Mouse (Mus musculus) neural tube, embryonic 14.5 days (tissue): ENCODE measurements around the gene Slc30a7. TPM values are rescaled to one million over a fixed set of nuclear protein-coding genes. Genes with fewer than 3 reads are reported as not detected.
A peak's percentile ranks its signal among the peaks of the same experiment; 100 is the strongest.

ENCODE experiments used
- ATAC-seq: fragments of 200-750 bp; cut with Nextera tagmentation; 2 replicates; pipeline ENCODE4 v1.8.0; 2017; ENCODE audit warnings: low read depth, mild to moderate bottlenecking, moderate TSS enrichment, moderate library complexity
- H3K27ac ChIP-seq: fragments of 300-500 bp; sonication (generic); 2 replicates; pipeline ENCODE4 v1.5.1; 2014; ENCODE audit warnings: low read depth, mild to moderate bottlenecking, control low read depth, low read length, moderate library complexity, mixed read lengths
- H3K27me3 ChIP-seq: fragments of 300-500 bp; sonication (generic); 2 replicates; pipeline ENCODE4 v1.6.1; 2014; ENCODE audit warnings: low read length; ENCODE audit not compliant: control insufficient read depth, insufficient read depth
- H3K36me3 ChIP-seq: fragments of 300-500 bp; sonication (generic); 2 replicates; pipeline ENCODE4 v1.6.1; 2014; ENCODE audit warnings: low read length, mixed read lengths; ENCODE audit not compliant: control insufficient read depth, insufficient read depth
- H3K4me1 ChIP-seq: fragments of 300-500 bp; sonication (generic); 2 replicates; pipeline ENCODE4 v1.6.1; 2014; ENCODE audit warnings: low read length; ENCODE audit not compliant: control insufficient read depth, insufficient read depth
- H3K4me2 ChIP-seq: fragments of 300-500 bp; sonication (generic); 2 replicates; pipeline ENCODE4 v1.6.1; 2014; ENCODE audit warnings: mild to moderate bottlenecking, low read depth, low read length, control low read depth
- H3K4me3 ChIP-seq: fragments of 300-500 bp; sonication (generic); 2 replicates; pipeline ENCODE4 v1.5.1; 2014; ENCODE audit warnings: low read depth, low read length, control low read depth, mixed read lengths
- H3K9ac ChIP-seq: fragments of 300-500 bp; sonication (generic); replicated peaks from 2 replicates; pipeline ENCODE4 v1.6.1; 2014; ENCODE audit warnings: low read depth, mild to moderate bottlenecking, control low read depth, low read length, mixed read lengths
- H3K9me3 ChIP-seq: fragments of 300-500 bp; sonication (generic); 2 replicates; pipeline ENCODE4 v1.6.1; 2016; ENCODE audit warnings: low read length; ENCODE audit not compliant: control insufficient read depth
- WGBS: fragments of 180-500 bp; shearing (Covaris S2); extraction: QIAGEN DNeasy Blood & Tissue Kit; methylation state at CpG from one replicate; pipeline ENCODE4 v1.1.7; 2014; 5-methylcytosine and 5-hydroxymethylcytosine counted together
- polyA plus RNA-seq: library from polyadenylated mRNA; unstranded; fragments of >200 nt; fragmentation: Nextera tagmentation; extraction: Ambion mirVana; gene quantifications from 2 replicates; pipeline ENCODE4 v1.2.1, GENCODE M21; 2014

The Slc30a7 gene
- polyA plus RNA-seq, 1 experiment from 2014 or later = 20.5 TPM

GRCm38 (mm10) chr3:115974995-115975394 is 32.2 kb downstream of the Slc30a7 start:
- no peak for ATAC-seq
- 92% methylated on average over 10 of the region's 10 CpGs for WGBS

GRCm38 (mm10) chr3:115974228-115974627 is 33.0 kb downstream of the Slc30a7 start:
- Histone ChIP-seq H3K36me3 (peaks cover 21% of the 10 kb centered on the region; the same call in 1 of the 2 replicates), H3K9me3 (no peaks in the 10 kb centered on the region), H3K9ac (no peak overlapping the region), H3K4me3 (no peak overlapping the region), H3K27ac (no peak overlapping the region), H3K4me2 (no peak overlapping the region), H3K27me3 (no peaks in the 10 kb centered on the region), H3K4me1 (no peaks in the 10 kb centered on the region)
- WGBS = 93% methylated on average over 6 of the region's 6 CpGs
- ATAC-seq = no peak

More at GRCm38 (mm10) chr3:115974995-115975394, 32.2 kb downstream of the Slc30a7 start:
- Histone ChIP-seq H3K9ac (no peak overlapping the region), H3K27me3 (no peaks in the 10 kb centered on the region), H3K9me3 (no peaks in the 10 kb centered on the region), H3K4me1 (no peaks in the 10 kb centered on the region), H3K27ac (no peak overlapping the region), H3K36me3 (peaks cover 21% of the 10 kb centered on the region; the same call in 1 of the 2 replicates), H3K4me2 (no peak overlapping the region), H3K4me3 (no peak overlapping the region)

GRCm38 (mm10) chr3:115971891-115972646 is 35.1 kb downstream of the Slc30a7 start:
- no peaks in the 10 kb centered on the region for H3K27me3 ChIP-seq
- H3K9me3 ChIP-seq = no peaks in the 10 kb centered on the region
- no peak overlapping the region for H3K27ac ChIP-seq
- H3K36me3 ChIP-seq = 0 out of 2 replicates have a peak, but pooled peaks cover 9% of the 10 kb centered on the region
- no peaks in the 10 kb centered on the region for H3K4me1 ChIP-seq
- ATAC-seq = no peak
- WGBS = 94% methylated on average over 14 of the region's 14 CpGs
- H3K4me2 ChIP-seq = no peak overlapping the region
- no peak overlapping the region for H3K9ac ChIP-seq
- H3K4me3 ChIP-seq = no peak overlapping the region

- H3K9me3 ChIP-seq = no peaks in the 10 kb centered on the region
- WGBS = 93% methylated on average over 20 of the region's 20 CpGs
- no peak overlapping the region for H3K9ac ChIP-seq
- H3K4me3 ChIP-seq = no peak overlapping the region
- no peaks in the 10 kb centered on the region for H3K4me1 ChIP-seq
- no peak overlapping the region for H3K27ac ChIP-seq
- H3K4me2 ChIP-seq = no peak overlapping the region
- H3K36me3 ChIP-seq = 0 out of 2 replicates have a peak, but pooled peaks cover 7% of the 10 kb centered on the region
- no peak for ATAC-seq
- H3K27me3 ChIP-seq = no peaks in the 10 kb centered on the region
These were observed 36.0 kb downstream of the Slc30a7 start for GRCm38 (mm10) chr3:115971045-115971785.

GRCm38 (mm10) chr3:115968745-115969530 is 38.3 kb downstream of the Slc30a7 start:
- WGBS = 78% methylated on average over 10 of the region's 10 CpGs
- no peak overlapping the region for H3K4me2 ChIP-seq
- H3K9me3 ChIP-seq = no peaks in the 10 kb centered on the region
- H3K27ac ChIP-seq = no peak overlapping the region
- 0 out of 2 replicates have a peak, but pooled peaks cover 7% of the 10 kb centered on the region for H3K36me3 ChIP-seq
- no peak overlapping the region for H3K4me3 ChIP-seq
- H3K4me1 ChIP-seq = no peaks in the 10 kb centered on the region
- H3K27me3 ChIP-seq = no peaks in the 10 kb centered on the region
- ATAC-seq = peak; percentile 84; the same call in 1 of the 2 replicates
- H3K9ac ChIP-seq = no peak overlapping the region

- no peaks in the 10 kb centered on the region for H3K9me3 ChIP-seq
- no peaks in the 10 kb centered on the region for H3K27me3 ChIP-seq
- ATAC-seq = no peak
- H3K4me3 ChIP-seq = no peak overlapping the region
- 63% methylated on average over 5 of the region's 5 CpGs for WGBS
- no peaks in the 10 kb centered on the region for H3K4me1 ChIP-seq
- no peak overlapping the region for H3K27ac ChIP-seq
- H3K9ac ChIP-seq = no peak overlapping the region
- H3K36me3 ChIP-seq = peaks cover 2% of the 10 kb centered on the region; the same call in 1 of the 2 replicates
- H3K4me2 ChIP-seq = no peak overlapping the region
These were observed 43.1 kb downstream of the Slc30a7 start for GRCm38 (mm10) chr3:115964071-115964470.

GRCm38 (mm10) chr3:115963597-115963996 is 43.6 kb downstream of the Slc30a7 start:
- ATAC-seq = no peak
- 100% methylated on average over 1 of the region's 1 CpGs for WGBS

GRCm38 (mm10) chr3:115962028-115962415 is 45.2 kb downstream of the Slc30a7 start:
- H3K4me3 ChIP-seq = no peak overlapping the region
- no peak overlapping the region for H3K27ac ChIP-seq
- H3K27me3 ChIP-seq = no peaks in the 10 kb centered on the region
- no peak for ATAC-seq
- H3K36me3 ChIP-seq = peaks cover 6% of the 10 kb centered on the region; the same call in 1 of the 2 replicates
- H3K4me1 ChIP-seq = no peaks in the 10 kb centered on the region
- H3K9ac ChIP-seq = no peak overlapping the region
- H3K9me3 ChIP-seq = no peaks in the 10 kb centered on the region
- 74% methylated on average over 4 of the region's 4 CpGs for WGBS
- no peak overlapping the region for H3K4me2 ChIP-seq

More at GRCm38 (mm10) chr3:115963597-115963996, 43.6 kb downstream of the Slc30a7 start:
- no peak overlapping the region for H3K4me2 ChIP-seq
- H3K27ac ChIP-seq = no peak overlapping the region
- H3K4me3 ChIP-seq = no peak overlapping the region
- H3K27me3 ChIP-seq = no peaks in the 10 kb centered on the region
- H3K36me3 ChIP-seq = peaks cover 2% of the 10 kb centered on the region; the same call in 1 of the 2 replicates
- H3K4me1 ChIP-seq = no peaks in the 10 kb centered on the region
- no peaks in the 10 kb centered on the region for H3K9me3 ChIP-seq
- H3K9ac ChIP-seq = no peak overlapping the region
